Mouse (Mus musculus): ENCODE results near the gene Palld. TPM values are rescaled to one million over a fixed set of nuclear protein-coding genes. Genes with fewer than 3 reads are reported as not detected.

Gene Palld
- polyA plus RNA-seq, 1 experiment from 2014 or later: 138 TPM

DNA sequence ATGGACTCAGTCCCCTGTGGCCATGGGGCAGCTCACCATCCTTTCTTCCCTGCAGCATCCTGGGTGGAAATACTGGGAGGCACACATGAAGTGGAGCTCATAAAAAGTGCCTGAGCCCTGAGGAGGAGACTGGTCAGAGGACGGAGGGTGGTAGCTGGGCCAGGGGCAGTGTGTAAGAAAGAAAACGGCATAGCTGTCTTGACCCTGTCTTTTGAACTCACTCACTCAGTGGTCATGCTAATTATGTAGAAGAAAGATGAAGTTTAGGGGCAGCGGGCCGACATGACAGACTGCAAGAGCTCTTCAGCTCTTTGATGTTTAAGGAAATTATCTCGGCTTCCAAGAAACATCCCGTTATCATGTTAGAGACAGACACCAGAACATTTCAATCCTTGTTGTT lies 235.6 kb downstream of the Palld start:
- no peak overlapping the region for H3K27ac ChIP-seq
- peaks cover 25% of the 10 kb centered on the region for H3K4me1 ChIP-seq
- 36% methylated on average over 6 of the region's 6 CpGs for WGBS

DNA sequence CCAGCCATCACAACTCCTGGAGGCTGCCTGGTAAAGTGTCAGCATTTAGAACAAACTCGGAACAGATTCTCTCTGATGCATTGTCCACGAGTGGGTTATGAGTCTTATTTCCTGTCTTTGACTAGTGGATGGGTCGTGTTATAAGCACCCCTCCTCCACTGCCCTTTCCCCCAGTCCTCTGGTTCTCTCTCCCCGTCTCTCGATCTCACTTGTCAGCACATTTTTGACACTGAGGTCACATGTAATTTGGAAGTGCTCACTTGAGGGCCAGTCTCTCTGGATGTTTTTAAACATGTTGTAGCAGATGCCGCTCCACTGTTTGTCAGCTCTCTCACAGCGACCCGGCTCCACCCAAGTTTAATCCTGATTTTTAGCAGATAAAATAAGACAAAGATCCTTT lies 237.5 kb downstream of the Palld start:
- H3K27me3 ChIP-seq: no peaks in the 10 kb centered on the region
- H3K4me2 ChIP-seq (replicated peaks): no peak overlapping the region
- no peak overlapping the region for H3K9ac ChIP-seq
- no peak overlapping the region for H3K4me3 ChIP-seq
- peaks cover 15% of the 10 kb centered on the region for H3K4me1 ChIP-seq
- ATAC-seq (ENCODE audit: insufficient number of reproducible peaks, insufficient read depth, low FRiP score, low TSS enrichment): no peak
- 17% methylated on average over 8 of the region's 8 CpGs for WGBS
- H3K27ac ChIP-seq: 0 out of 2 replicates have a peak overlapping the region, but pooled peaks have one; percentile 41
- H3K9me3 ChIP-seq: no peaks in the 10 kb centered on the region
- peaks cover 12% of the 10 kb centered on the region; the same call in 1 of the 2 replicates for H3K36me3 ChIP-seq

More for the DNA sequence above, 235.6 kb downstream of the Palld start:
- Histone ChIP-seq H3K9me3 (no peaks in the 10 kb centered on the region), H3K27me3 (no peaks in the 10 kb centered on the region), H3K9ac (no peak overlapping the region), H3K4me3 (no peak overlapping the region), H3K4me2 (replicated peaks) (no peak overlapping the region), H3K36me3 (peaks cover 8% of the 10 kb centered on the region; the same call in 1 of the 2 replicates)
- ATAC-seq (ENCODE audit: insufficient number of reproducible peaks, insufficient read depth, low FRiP score, low TSS enrichment): no peak

DNA sequence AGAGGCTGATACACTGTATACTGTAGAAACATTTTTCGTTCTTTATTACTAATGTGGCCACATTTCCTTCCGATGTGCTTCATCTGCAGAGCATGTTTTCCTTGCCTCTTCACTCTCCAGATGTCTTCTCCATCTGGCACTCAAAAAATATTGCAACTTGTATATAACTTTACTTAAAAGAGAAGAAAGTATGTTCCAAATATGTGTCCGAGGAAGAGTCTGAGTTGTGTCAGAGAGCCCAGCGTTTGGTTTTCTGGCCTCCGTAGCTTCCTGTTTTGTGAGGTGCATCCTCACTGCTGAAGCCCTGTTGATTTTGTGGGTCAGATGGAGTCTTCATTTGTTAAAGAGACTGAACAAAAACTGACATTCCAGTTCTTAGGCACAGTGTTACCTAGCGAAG lies 238.3 kb downstream of the Palld start:
- peaks cover 15% of the 10 kb centered on the region for H3K4me1 ChIP-seq
- no peaks in the 10 kb centered on the region for H3K9me3 ChIP-seq
- no peak overlapping the region for H3K4me3 ChIP-seq
- no peak overlapping the region for H3K27ac ChIP-seq
- no peak for ATAC-seq (ENCODE audit: insufficient number of reproducible peaks, insufficient read depth, low FRiP score, low TSS enrichment)
- WGBS: 79% methylated on average over 6 of the region's 6 CpGs
- H3K9ac ChIP-seq: no peak overlapping the region
- no peak overlapping the region for H3K4me2 ChIP-seq (replicated peaks)
- no peaks in the 10 kb centered on the region for H3K27me3 ChIP-seq
- H3K36me3 ChIP-seq: peaks cover 12% of the 10 kb centered on the region; the same call in 1 of the 2 replicates

DNA sequence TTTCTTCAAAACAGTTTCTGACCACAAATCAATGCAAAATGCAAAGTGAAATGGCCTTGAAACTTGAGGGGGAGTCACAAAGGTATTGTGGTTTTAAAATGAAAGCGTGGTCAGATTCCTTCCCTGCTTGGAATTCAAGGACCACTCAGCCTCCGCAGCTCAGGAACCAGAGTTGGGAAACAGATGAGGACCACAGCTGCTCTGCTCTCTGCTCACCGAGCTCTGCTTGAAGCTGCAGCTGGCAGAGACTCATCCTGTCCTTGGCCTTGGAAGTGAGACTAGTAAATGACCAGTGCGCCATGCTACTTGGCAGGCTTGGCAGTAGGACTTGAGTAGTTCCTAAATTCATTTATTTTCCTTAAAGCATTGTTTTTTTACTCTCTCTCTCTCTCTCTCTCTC lies 239.7 kb downstream of the Palld start:
- Histone ChIP-seq H3K4me3 (no peak overlapping the region), H3K9ac (no peak overlapping the region), H3K27me3 (no peaks in the 10 kb centered on the region), H3K36me3 (peaks cover 12% of the 10 kb centered on the region; the same call in 1 of the 2 replicates), H3K4me2 (replicated peaks) (no peak overlapping the region), H3K9me3 (no peaks in the 10 kb centered on the region), H3K27ac (no peak overlapping the region), H3K4me1 (peaks cover 15% of the 10 kb centered on the region)
- 58% methylated on average over 4 of the region's 4 CpGs for WGBS
- ATAC-seq (ENCODE audit: insufficient number of reproducible peaks, insufficient read depth, low FRiP score, low TSS enrichment): no peak

DNA sequence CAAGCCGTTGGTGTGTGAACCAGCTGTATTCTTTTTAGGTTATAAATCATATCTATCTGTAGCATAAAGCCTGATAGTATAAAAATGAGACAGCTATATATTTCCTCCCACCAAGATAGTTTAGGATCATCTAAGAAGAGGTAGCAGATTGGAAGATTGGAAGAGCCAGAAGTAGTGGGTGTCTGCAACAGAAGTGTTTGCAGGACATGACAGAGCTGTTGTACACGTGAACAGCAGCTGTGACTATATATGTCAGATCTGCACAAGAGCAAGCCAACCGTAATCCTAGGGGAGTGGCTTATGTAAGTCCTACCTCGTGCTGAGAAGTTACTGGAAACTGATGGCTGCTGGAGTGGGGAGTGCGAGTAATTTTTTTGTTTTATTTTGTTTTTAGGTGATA lies 240.9 kb downstream of the Palld start:
- H3K27ac ChIP-seq: no peak overlapping the region
- H3K36me3 ChIP-seq: peaks cover 10% of the 10 kb centered on the region; the same call in 1 of the 2 replicates
- ATAC-seq (ENCODE audit: insufficient number of reproducible peaks, insufficient read depth, low FRiP score, low TSS enrichment): 0 out of 2 replicates have a peak, but pooled peaks have one; percentile 15
- H3K4me2 ChIP-seq (replicated peaks): no peak overlapping the region
- no peak overlapping the region for H3K4me3 ChIP-seq
- no peaks in the 10 kb centered on the region for H3K27me3 ChIP-seq
- H3K9me3 ChIP-seq: no peaks in the 10 kb centered on the region
- peaks cover 15% of the 10 kb centered on the region for H3K4me1 ChIP-seq
- H3K9ac ChIP-seq: no peak overlapping the region
- 90% methylated on average over 5 of the region's 5 CpGs for WGBS

DNA sequence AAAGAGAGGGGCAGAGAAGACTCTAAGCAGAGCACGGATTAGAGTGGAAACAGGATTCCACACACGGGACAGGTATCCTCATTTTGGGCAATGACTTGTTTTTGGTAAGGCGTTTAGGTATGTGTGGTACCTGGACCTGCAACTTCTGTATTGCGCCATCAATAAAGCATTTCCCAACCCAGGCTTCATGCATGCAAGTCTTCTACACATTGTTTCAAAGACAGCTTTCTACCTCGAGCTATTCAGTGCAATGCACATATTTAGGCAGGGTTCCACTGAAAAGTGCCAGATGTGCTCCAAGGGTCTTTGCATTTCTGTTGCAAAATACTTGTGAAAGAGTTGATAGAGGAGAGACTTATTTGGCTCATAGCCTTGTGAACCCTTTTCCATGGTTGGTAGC lies 241.5 kb downstream of the Palld start:
- no peak overlapping the region for H3K4me3 ChIP-seq
- H3K27me3 ChIP-seq: no peaks in the 10 kb centered on the region
- no peaks in the 10 kb centered on the region for H3K9me3 ChIP-seq
- no peak overlapping the region for H3K9ac ChIP-seq
- H3K4me1 ChIP-seq: peaks cover 15% of the 10 kb centered on the region
- no peak for ATAC-seq (ENCODE audit: insufficient number of reproducible peaks, insufficient read depth, low FRiP score, low TSS enrichment)
- H3K27ac ChIP-seq: no peak overlapping the region
- no peak overlapping the region for H3K4me2 ChIP-seq (replicated peaks)
- WGBS: 91% methylated on average over 5 of the region's 5 CpGs
- H3K36me3 ChIP-seq: peaks cover 9% of the 10 kb centered on the region; the same call in 1 of the 2 replicates

DNA sequence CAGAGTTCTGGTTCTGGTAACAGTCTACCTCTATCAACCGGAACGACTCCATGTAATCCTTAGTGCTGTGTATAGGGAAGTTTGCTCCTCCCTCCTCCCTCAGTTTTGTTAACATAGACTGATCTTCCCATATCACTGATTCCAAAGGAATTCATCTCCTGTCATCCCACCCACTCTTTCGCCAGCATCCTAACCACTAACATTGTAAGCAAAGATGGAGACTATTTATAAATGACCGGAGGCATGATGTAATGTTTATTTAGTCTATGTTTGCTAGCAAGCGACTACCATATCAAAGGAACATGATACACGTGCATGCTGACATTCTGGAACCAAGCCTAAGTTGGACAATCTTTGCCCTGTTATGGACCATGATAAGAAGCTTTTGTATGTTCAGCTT lies 250.5 kb downstream of the Palld start:
- Histone ChIP-seq H3K27me3 (no peaks in the 10 kb centered on the region), H3K9ac (no peak overlapping the region), H3K9me3 (no peaks in the 10 kb centered on the region), H3K27ac (no peak overlapping the region), H3K4me1 (no peaks in the 10 kb centered on the region), H3K4me3 (no peak overlapping the region), H3K4me2 (replicated peaks) (no peak overlapping the region), H3K36me3 (no peaks in the 10 kb centered on the region; the same call in 1 of the 2 replicates)
- no peak for ATAC-seq (ENCODE audit: insufficient number of reproducible peaks, insufficient read depth, low FRiP score, low TSS enrichment)
- WGBS: 74% methylated on average over 6 of the region's 6 CpGs

DNA sequence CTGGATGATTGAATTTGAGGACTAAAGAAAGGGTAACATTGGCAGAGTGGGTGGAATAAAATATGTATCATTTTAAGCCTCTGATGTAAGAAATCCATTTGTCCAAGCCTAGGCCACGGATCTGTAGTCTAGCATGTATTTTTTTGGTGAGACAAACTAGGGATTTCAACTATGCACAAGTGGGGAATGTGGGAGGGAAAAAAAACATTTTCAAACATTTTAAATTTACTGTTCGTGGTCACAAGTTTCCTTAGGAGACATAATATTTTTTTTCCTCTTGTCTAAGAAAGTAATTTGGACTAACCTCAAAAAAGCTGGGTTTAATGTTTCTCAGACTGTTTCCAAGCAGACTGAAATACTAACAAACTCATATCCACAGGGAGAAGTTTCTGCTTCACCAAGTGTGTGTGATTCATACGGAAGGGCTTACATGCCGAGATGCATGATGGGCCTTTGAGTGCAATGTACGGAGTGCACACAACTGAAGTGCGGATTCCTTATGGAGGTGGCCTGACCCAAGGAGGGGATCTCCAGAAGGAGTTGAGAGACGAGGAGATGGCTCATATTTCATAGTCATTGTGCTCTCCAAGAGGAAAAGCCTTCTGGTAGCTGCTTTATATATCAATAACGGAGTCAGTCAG lies 256.2 kb downstream of the Palld start:
- H3K27ac ChIP-seq: 0 out of 2 replicates have a peak overlapping the region, but pooled peaks have one; percentile 23
- WGBS: 51% methylated on average over 8 of the region's 8 CpGs
- H3K4me2 ChIP-seq (replicated peaks): no peak overlapping the region
- no peaks in the 10 kb centered on the region for H3K27me3 ChIP-seq
- H3K36me3 ChIP-seq: no peaks in the 10 kb centered on the region; the same call in 1 of the 2 replicates
- H3K4me3 ChIP-seq: no peak overlapping the region
- no peak overlapping the region for H3K9ac ChIP-seq
- peaks cover 4% of the 10 kb centered on the region; the same call in 1 of the 2 replicates for H3K4me1 ChIP-seq
- ATAC-seq (ENCODE audit: insufficient number of reproducible peaks, insufficient read depth, low FRiP score, low TSS enrichment): 0 out of 2 replicates have a peak, but pooled peaks have one; percentile 64
- no peaks in the 10 kb centered on the region for H3K9me3 ChIP-seq

DNA sequence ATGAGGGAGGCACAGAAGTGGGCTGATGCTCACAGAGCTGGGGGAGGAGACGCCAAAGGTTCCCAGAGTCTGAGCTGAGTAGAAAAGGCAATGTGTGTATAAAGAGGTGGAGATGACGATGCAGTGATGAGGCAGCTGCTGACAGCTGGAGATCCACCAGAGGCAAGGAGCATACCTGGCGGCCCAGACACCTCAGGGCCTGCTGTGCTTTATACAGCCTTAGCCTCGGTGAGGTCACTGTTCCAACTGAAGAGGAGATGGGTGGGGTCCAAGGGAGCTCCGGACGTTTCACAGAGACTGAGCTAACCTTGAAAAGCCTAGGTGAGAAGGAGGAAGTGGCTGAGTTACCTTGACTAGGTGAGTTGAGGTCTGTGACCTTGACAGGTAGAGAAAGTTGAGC lies 256.8 kb downstream of the Palld start:
- 77% methylated on average over 6 of the region's 6 CpGs for WGBS
- Histone ChIP-seq H3K9ac (no peak overlapping the region), H3K4me2 (replicated peaks) (no peak overlapping the region), H3K36me3 (no peaks in the 10 kb centered on the region; the same call in 1 of the 2 replicates), H3K4me3 (no peak overlapping the region), H3K4me1 (peaks cover 4% of the 10 kb centered on the region; the same call in 1 of the 2 replicates), H3K27me3 (no peaks in the 10 kb centered on the region), H3K27ac (0 out of 2 replicates have a peak overlapping the region, but pooled peaks have one; percentile 41), H3K9me3 (no peaks in the 10 kb centered on the region)
- ATAC-seq (ENCODE audit: insufficient number of reproducible peaks, insufficient read depth, low FRiP score, low TSS enrichment): no peak

DNA sequence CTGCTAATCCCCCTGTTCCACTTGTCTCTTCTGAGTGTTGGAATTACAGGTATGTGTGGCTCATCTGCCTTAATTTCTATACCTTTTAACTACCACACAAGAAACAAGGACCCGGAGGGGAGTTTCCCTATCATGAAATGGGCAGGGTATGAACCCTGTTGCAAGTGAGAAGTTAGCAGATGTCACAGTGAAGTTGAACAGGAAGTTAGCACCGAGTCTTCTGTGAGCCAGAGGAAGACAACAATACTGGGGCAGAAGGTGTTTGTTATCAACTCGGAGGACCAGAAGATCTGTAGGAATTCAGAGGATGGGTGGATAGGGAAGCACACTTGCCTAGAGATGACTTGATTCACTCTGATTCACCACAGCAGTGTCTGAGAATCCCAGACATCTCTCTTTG lies 259.3 kb downstream of the Palld start:
- H3K9ac ChIP-seq: no peak overlapping the region
- WGBS: 72% methylated on average over 3 of the region's 3 CpGs
- H3K4me1 ChIP-seq: peaks cover 4% of the 10 kb centered on the region; the same call in 1 of the 2 replicates
- H3K4me3 ChIP-seq: no peak overlapping the region
- ATAC-seq (ENCODE audit: insufficient number of reproducible peaks, insufficient read depth, low FRiP score, low TSS enrichment): no peak
- no peaks in the 10 kb centered on the region for H3K9me3 ChIP-seq
- no peaks in the 10 kb centered on the region; the same call in 1 of the 2 replicates for H3K36me3 ChIP-seq
- H3K4me2 ChIP-seq (replicated peaks): no peak overlapping the region
- H3K27me3 ChIP-seq: no peaks in the 10 kb centered on the region
- H3K27ac ChIP-seq: no peak overlapping the region

DNA sequence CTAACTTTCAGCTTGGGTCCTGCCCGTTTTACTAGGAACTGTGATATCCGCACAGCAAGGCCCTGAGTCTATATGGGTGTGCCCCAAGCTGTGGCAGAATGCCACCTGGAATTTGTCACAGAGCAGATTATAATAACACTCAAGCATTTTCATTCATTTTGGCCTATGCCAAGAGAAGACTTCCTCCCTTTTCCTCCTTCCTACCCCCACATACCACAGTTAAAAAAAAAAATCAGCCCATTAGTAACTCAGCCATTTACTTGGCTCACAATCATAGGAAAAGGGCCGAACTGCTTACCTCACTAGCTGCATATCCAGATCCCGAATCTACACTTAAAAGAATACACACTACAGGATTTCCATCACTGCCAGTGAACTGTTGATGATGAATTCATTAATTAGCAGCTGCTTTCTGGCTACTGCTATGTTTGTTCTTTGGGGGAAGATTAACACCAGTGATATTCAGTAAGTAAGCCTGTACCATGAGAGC lies 260.1 kb downstream of the Palld start:
- WGBS: 89% methylated on average over 4 of the region's 4 CpGs
- H3K4me3 ChIP-seq: no peak overlapping the region

DNA sequence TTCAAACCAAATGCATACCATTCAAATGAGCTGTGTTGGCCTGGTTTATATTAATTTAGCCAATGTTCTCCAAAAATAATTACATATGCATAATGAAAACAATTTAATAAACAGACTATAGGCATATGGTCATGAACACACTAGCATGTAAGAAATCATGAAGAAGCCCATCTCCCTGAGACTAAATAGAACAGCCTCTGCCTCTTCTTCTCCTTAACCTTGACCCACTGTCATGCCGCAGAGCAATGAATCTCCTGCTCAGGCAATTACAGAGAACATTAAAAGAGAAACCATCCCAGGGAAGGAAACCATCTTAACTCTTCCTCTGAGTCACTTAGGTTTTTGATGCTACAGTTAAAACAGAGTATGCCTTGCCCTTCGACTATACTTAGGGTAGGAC lies 262.9 kb downstream of the Palld start:
- 93% methylated on average over 2 of the region's 2 CpGs for WGBS

More for the DNA sequence above, 260.1 kb downstream of the Palld start:
- H3K27me3 ChIP-seq: no peaks in the 10 kb centered on the region
- no peak for ATAC-seq (ENCODE audit: insufficient number of reproducible peaks, insufficient read depth, low FRiP score, low TSS enrichment)
- peaks cover 4% of the 10 kb centered on the region; the same call in 1 of the 2 replicates for H3K4me1 ChIP-seq
- H3K9ac ChIP-seq: no peak overlapping the region
- H3K4me2 ChIP-seq (replicated peaks): no peak overlapping the region
- peaks cover 3% of the 10 kb centered on the region; the same call in 1 of the 2 replicates for H3K36me3 ChIP-seq
- H3K27ac ChIP-seq: no peak overlapping the region
- no peaks in the 10 kb centered on the region for H3K9me3 ChIP-seq

More for the DNA sequence above, 262.9 kb downstream of the Palld start:
- H3K36me3 ChIP-seq: 0 out of 2 replicates have a peak, but pooled peaks cover 3% of the 10 kb centered on the region
- H3K27ac ChIP-seq: no peak overlapping the region
- no peaks in the 10 kb centered on the region for H3K4me1 ChIP-seq
- H3K27me3 ChIP-seq: no peaks in the 10 kb centered on the region
- no peak overlapping the region for H3K4me3 ChIP-seq
- no peaks in the 10 kb centered on the region for H3K9me3 ChIP-seq
- H3K4me2 ChIP-seq (replicated peaks): no peak overlapping the region
- no peak overlapping the region for H3K9ac ChIP-seq
- ATAC-seq (ENCODE audit: insufficient number of reproducible peaks, insufficient read depth, low FRiP score, low TSS enrichment): no peak

All from embryonic facial prominence, embryonic 12.5 days (tissue).